Mouse (Mus musculus) forebrain, embryonic 10.5 days (tissue): ENCODE measurements around the gene Acsl4. TPM values are rescaled to one million over a fixed set of nuclear protein-coding genes. Genes with fewer than 3 reads are reported as not detected.

Experiments used
- DNase-seq: peaks from one replicate; pipeline ENCODE4 v3.0.0-alpha.2; 2017; ENCODE audit warnings: low spot score; ENCODE audit errors: extremely low spot score
- H3K27ac ChIP-seq: fragments of 300-500 bp; sonication (generic); 2 replicates; pipeline ENCODE4 v1.5.1; 2016; ENCODE audit warnings: mild to moderate bottlenecking
- H3K27me3 ChIP-seq: fragments of 300-500 bp; sonication (generic); 2 replicates; pipeline ENCODE4 v1.6.1; 2016; ENCODE audit warnings: mild to moderate bottlenecking; ENCODE audit not compliant: poor library complexity, severe bottlenecking
- H3K36me3 ChIP-seq: fragments of 300-500 bp; sonication (generic); replicated peaks from 2 replicates; pipeline ENCODE4 v1.6.1; 2016; ENCODE audit warnings: mild to moderate bottlenecking, moderate library complexity
- H3K4me1 ChIP-seq: fragments of 300-500 bp; sonication (generic); 2 replicates; pipeline ENCODE4 v1.6.1; 2016
- H3K4me3 ChIP-seq: fragments of 300-500 bp; sonication (generic); 2 replicates; pipeline ENCODE4 v1.5.1; 2016; ENCODE audit warnings: mild to moderate bottlenecking, moderate library complexity
- H3K9me3 ChIP-seq: fragments of 300-500 bp; sonication (generic); 2 replicates; pipeline ENCODE4 v1.6.1; 2016; ENCODE audit warnings: mild to moderate bottlenecking, moderate library complexity
- WGBS: fragments of 180-500 bp; shearing (Covaris S2); methylation state at CpG from one replicate; pipeline ENCODE4 v1.1.7; 2016; 5-methylcytosine and 5-hydroxymethylcytosine counted together
- polyA plus RNA-seq: library from polyadenylated mRNA; unstranded; fragments of >200 nt; fragmentation: Nextera tagmentation; extraction: Ambion mirVana; gene quantifications from 2 replicates; pipeline ENCODE4 v1.2.1, GENCODE M21; 2016

Acsl4 gene
- polyA plus RNA-seq, 1 experiment from 2014 or later: 20.2 TPM

GRCm38 (mm10) chrX:142387634-142388033 is 2.7 kb downstream of the Acsl4 start:
- Histone ChIP-seq H3K9me3 (no peaks in the 10 kb centered on the region), H3K4me1 (peaks cover 5% of the 10 kb centered on the region; the same call in 1 of the 2 replicates), H3K27ac (no peak overlapping the region)

GRCm38 (mm10) chrX:142384918-142385317 is 5.4 kb downstream of the Acsl4 start:
- no peaks in the 10 kb centered on the region for H3K4me1 ChIP-seq
- no peaks in the 10 kb centered on the region for H3K9me3 ChIP-seq
- H3K27me3 ChIP-seq: peaks cover 43% of the 10 kb centered on the region
- DNase-seq: no peak
- 89% methylated on average over 3 of the region's 3 CpGs for WGBS
- no peaks in the 10 kb centered on the region for H3K36me3 ChIP-seq
- H3K27ac ChIP-seq: no peak overlapping the region
- H3K4me3 ChIP-seq: no peak overlapping the region

More at GRCm38 (mm10) chrX:142387634-142388033, 2.7 kb downstream of the Acsl4 start:
- 82% methylated on average over 1 of the region's 1 CpGs for WGBS
- DNase-seq: no peak
- H3K27me3 ChIP-seq: peaks cover 56% of the 10 kb centered on the region
- H3K36me3 ChIP-seq: no peaks in the 10 kb centered on the region
- no peak overlapping the region for H3K4me3 ChIP-seq

GRCm38 (mm10) chrX:142379894-142380293 is 10.4 kb downstream of the Acsl4 start:
- peaks cover 34% of the 10 kb centered on the region for H3K27me3 ChIP-seq
- H3K4me1 ChIP-seq: no peaks in the 10 kb centered on the region
- 82% methylated on average over 6 of the region's 6 CpGs for WGBS
- H3K36me3 ChIP-seq: no peaks in the 10 kb centered on the region
- H3K27ac ChIP-seq: no peak overlapping the region
- DNase-seq: no peak
- no peaks in the 10 kb centered on the region for H3K9me3 ChIP-seq
- no peak overlapping the region for H3K4me3 ChIP-seq

- H3K4me1 ChIP-seq: no peaks in the 10 kb centered on the region
- H3K27me3 ChIP-seq: peaks cover 24% of the 10 kb centered on the region
- H3K27ac ChIP-seq: no peak overlapping the region
- DNase-seq: no peak
- 93% methylated on average over 6 of the region's 6 CpGs for WGBS
- H3K4me3 ChIP-seq: no peak overlapping the region
- no peaks in the 10 kb centered on the region for H3K36me3 ChIP-seq
- H3K9me3 ChIP-seq: no peaks in the 10 kb centered on the region
These were observed 12.3 kb downstream of the Acsl4 start for GRCm38 (mm10) chrX:142378048-142378447.

GRCm38 (mm10) chrX:142377358-142377757 is 13.0 kb downstream of the Acsl4 start:
- no peaks in the 10 kb centered on the region for H3K9me3 ChIP-seq
- H3K36me3 ChIP-seq: no peaks in the 10 kb centered on the region
- H3K4me3 ChIP-seq: no peak overlapping the region
- peaks cover 24% of the 10 kb centered on the region for H3K27me3 ChIP-seq
- no peak for DNase-seq
- H3K27ac ChIP-seq: no peak overlapping the region
- H3K4me1 ChIP-seq: no peaks in the 10 kb centered on the region
- 87% methylated on average over 3 of the region's 3 CpGs for WGBS

GRCm38 (mm10) chrX:142376747-142377146 is 13.6 kb downstream of the Acsl4 start:
- Histone ChIP-seq H3K4me3 (no peak overlapping the region), H3K27ac (no peak overlapping the region), H3K4me1 (no peaks in the 10 kb centered on the region), H3K27me3 (peaks cover 25% of the 10 kb centered on the region), H3K9me3 (no peaks in the 10 kb centered on the region), H3K36me3 (no peaks in the 10 kb centered on the region)
- 82% methylated on average over 3 of the region's 3 CpGs for WGBS
- no peak for DNase-seq

GRCm38 (mm10) chrX:142375519-142375918 is 14.8 kb downstream of the Acsl4 start:
- Histone ChIP-seq H3K36me3 (no peaks in the 10 kb centered on the region), H3K27me3 (peaks cover 30% of the 10 kb centered on the region), H3K4me3 (no peak overlapping the region), H3K27ac (no peak overlapping the region), H3K9me3 (no peaks in the 10 kb centered on the region), H3K4me1 (no peaks in the 10 kb centered on the region)
- WGBS: 93% methylated on average over 4 of the region's 4 CpGs
- DNase-seq: no peak

- Histone ChIP-seq H3K36me3 (no peaks in the 10 kb centered on the region), H3K27me3 (peaks cover 14% of the 10 kb centered on the region; the same call in 1 of the 2 replicates), H3K4me3 (no peak overlapping the region), H3K9me3 (no peaks in the 10 kb centered on the region), H3K27ac (no peak overlapping the region), H3K4me1 (no peaks in the 10 kb centered on the region)
- DNase-seq: peak; percentile 15
- 20% methylated on average over 3 of the region's 3 CpGs for WGBS
These were observed 17.9 kb downstream of the Acsl4 start for GRCm38 (mm10) chrX:142372393-142372792.

- H3K4me1 ChIP-seq: no peaks in the 10 kb centered on the region
- H3K4me3 ChIP-seq: no peak overlapping the region
- 71% methylated on average over 7 of the region's 7 CpGs for WGBS
- H3K27me3 ChIP-seq: 0 out of 2 replicates have a peak, but pooled peaks cover 10% of the 10 kb centered on the region
- no peaks in the 10 kb centered on the region for H3K9me3 ChIP-seq
- no peaks in the 10 kb centered on the region for H3K36me3 ChIP-seq
- DNase-seq: no peak
- no peak overlapping the region for H3K27ac ChIP-seq
These were observed 20.4 kb downstream of the Acsl4 start for GRCm38 (mm10) chrX:142369935-142370334.

- Histone ChIP-seq H3K4me1 (no peaks in the 10 kb centered on the region), H3K9me3 (no peaks in the 10 kb centered on the region), H3K36me3 (no peaks in the 10 kb centered on the region), H3K27ac (no peak overlapping the region), H3K4me3 (no peak overlapping the region), H3K27me3 (peaks cover 32% of the 10 kb centered on the region)
- DNase-seq: no peak
- 84% methylated on average over 1 of the region's 1 CpGs for whole genome bisulfite sequencing
These were observed 26.5 kb downstream of the Acsl4 start for GRCm38 (mm10) chrX:142363882-142364281.

GRCm38 (mm10) chrX:142359031-142359430 is 31.3 kb downstream of the Acsl4 start:
- 89% methylated on average over 7 of the region's 7 CpGs for WGBS
- no peak overlapping the region for H3K27ac ChIP-seq
- H3K36me3 ChIP-seq: no peaks in the 10 kb centered on the region
- DNase-seq: no peak
- no peaks in the 10 kb centered on the region for H3K9me3 ChIP-seq
- H3K4me3 ChIP-seq: no peak overlapping the region
- H3K4me1 ChIP-seq: no peaks in the 10 kb centered on the region
- peaks cover 50% of the 10 kb centered on the region for H3K27me3 ChIP-seq

GRCm38 (mm10) chrX:142358427-142358826 is 31.9 kb downstream of the Acsl4 start:
- 90% methylated on average over 5 of the region's 5 CpGs for WGBS
- no peaks in the 10 kb centered on the region for H3K36me3 ChIP-seq
- DNase-seq: no peak
- H3K4me1 ChIP-seq: no peaks in the 10 kb centered on the region
- peaks cover 52% of the 10 kb centered on the region for H3K27me3 ChIP-seq
- H3K27ac ChIP-seq: no peak overlapping the region
- H3K9me3 ChIP-seq: no peaks in the 10 kb centered on the region
- no peak overlapping the region for H3K4me3 ChIP-seq

- WGBS: 91% methylated on average over 6 of the region's 6 CpGs
- H3K27me3 ChIP-seq: peaks cover 29% of the 10 kb centered on the region
- no peak overlapping the region for H3K27ac ChIP-seq
- H3K36me3 ChIP-seq: peaks cover 14% of the 10 kb centered on the region
- H3K4me3 ChIP-seq: no peak overlapping the region
- H3K9me3 ChIP-seq: no peaks in the 10 kb centered on the region
- DNase-seq: no peak
- no peaks in the 10 kb centered on the region for H3K4me1 ChIP-seq
These were observed 54.1 kb downstream of the Acsl4 start for GRCm38 (mm10) chrX:142336207-142336606.

GRCm38 (mm10) chrX:142335502-142335901 is 54.8 kb downstream of the Acsl4 start:
- no peaks in the 10 kb centered on the region for H3K4me1 ChIP-seq
- no peak overlapping the region for H3K27ac ChIP-seq
- H3K36me3 ChIP-seq: peaks cover 14% of the 10 kb centered on the region
- WGBS: 92% methylated on average over 5 of the region's 5 CpGs
- H3K9me3 ChIP-seq: no peaks in the 10 kb centered on the region
- H3K27me3 ChIP-seq: peaks cover 34% of the 10 kb centered on the region
- no peak for DNase-seq
- H3K4me3 ChIP-seq: no peak overlapping the region
